Mouse (Mus musculus) CD4-positive, CD25-positive, alpha-beta regulatory T cell, adult 2 months (primary cell): ENCODE results near the gene Gm28047.

Experiments
- DNase-seq: peaks from one replicate; pipeline ENCODE4 v3.0.0-alpha.2; 2012; ENCODE audit warnings: low read depth, low spot score

The Gm28047 gene

DNA sequence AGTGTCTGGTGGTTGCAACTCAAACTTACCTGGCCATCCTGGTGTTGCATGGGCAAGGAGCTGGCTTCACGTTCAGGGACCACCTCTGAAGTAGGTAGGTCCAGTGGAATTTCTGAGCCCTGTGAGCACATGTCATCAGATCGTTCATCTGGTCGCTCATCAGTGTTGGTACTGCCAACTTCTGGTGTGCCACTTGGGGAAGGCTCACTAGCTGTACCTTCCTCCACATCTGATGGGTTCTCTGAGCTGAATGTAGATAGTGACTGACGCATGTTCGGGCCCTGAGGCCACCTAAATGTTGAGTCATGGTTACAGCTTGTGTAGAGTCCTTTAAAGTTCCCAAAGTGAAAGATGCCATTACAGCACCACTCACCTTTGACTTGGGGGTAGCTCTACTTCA, 124.4 kb downstream of the Gm28047 start:
- DNase-seq: no peak

DNA sequence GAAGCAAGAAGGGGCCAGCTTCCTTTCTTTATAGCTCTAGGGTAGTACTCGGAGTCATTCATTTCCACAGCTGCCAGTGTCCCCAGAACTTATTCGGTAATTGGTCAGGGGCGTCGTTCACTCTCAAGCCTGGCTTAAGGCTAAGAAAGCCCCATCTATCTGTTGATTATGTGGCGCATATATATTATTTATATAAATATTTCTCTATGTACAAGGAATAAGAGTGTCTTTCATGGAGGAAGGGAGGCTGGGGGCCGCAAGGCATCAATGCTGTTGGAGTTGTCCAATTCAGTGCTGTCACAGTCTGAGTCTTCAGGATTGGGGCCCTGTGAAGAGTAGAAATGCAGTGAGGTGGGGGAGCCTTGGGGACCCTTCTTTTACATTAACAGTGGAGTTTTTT, 125.0 kb downstream of the Gm28047 start:
- DNase-seq: no peak

DNA sequence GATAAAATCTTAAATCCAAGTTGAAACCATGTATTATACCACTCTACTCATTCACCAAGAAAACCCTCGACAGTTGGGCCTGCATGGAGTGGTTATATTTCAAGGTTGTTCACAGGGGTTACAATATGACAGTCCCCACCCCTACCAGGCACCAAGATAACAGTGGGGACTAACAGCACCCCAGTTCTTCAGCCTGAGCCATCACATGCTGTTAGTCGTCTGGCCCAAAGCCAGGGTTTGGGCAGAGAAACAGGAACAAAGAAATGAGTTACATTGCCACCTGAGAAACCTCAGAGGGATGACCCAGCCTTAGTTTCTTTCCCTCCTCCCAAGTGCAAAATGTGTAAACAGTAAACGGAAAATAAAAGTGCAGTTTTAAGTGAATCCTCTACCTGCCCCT, 125.5 kb downstream of the Gm28047 start:
- no peak for DNase-seq

DNA sequence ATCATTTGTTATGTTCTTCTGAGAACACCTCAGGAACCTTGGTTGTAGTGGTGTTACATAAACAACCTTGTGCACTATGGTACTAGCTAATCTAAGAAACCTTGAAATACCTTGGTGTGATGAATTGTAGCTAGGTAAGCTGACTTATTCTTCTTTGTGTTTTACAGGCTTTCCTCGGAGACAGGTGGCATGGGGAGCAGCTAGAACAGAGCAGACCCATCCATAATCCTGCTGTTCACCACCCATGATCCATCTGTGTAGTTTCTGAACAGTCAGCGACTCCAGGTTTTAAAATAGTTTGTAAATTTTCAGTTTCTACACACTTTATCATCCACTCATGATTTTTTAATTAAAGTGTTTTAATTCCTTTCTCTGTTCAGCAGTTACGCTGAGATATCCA, 126.5 kb downstream of the Gm28047 start:
- DNase-seq: no peak

DNA sequence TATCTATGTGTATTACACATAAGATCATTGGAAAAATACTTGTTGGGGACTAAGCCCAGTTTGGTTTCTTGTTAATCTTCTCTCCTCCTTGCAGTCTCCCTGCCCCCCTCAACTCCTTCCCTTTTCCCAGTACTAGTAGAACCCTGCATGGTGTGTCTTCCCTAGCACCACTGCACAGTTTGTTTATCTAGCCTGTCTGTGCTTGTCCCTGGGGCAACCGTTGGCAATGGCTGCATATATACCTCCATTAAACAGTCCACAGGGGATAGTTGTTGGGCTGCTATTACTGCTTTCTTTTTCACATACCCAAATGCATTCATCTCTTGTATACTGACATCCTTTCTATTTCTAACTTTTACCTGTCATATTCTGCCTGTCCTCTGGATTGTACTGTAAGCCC, 137.2 kb downstream of the Gm28047 start:
- no peak for DNase-seq

DNA sequence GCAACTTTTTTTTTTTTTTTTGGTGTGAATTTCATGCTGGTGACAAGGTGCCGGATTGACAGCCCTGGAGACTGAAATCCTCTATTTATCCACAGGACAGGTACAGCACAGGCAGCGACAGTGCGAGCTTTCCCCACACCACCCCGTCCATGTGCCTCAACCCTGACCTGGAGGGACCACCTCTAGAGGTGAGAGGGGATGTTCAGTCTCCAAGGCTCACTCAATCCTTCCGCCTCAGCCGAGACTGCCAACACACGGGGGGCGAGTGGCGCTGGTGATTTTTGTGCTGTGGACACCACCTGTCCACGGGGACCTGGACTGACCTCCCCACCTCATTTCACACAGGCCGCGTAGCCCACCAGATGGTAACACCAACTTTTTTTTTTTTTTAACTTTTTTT, 139.0 kb downstream of the Gm28047 start:
- no peak for DNase-seq

DNA sequence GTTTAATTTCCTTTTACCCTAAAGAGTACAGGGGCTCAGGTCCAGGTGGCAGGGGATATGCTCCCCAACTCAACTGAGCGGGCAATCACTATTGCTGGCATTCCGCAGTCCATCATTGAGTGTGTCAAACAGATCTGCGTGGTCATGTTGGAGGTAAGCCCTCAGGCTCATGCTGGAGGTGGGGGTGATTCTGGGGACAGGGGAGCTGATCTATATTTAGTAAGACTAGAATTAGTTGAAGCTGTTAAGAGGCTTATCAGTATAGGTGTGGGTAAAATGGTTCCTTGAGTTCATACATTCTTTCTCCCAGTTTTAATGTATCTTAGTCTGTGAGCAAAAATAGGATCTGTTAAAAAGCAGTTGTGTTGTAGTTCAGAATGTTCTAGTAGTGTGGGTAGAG, 141.7 kb downstream of the Gm28047 start:
- DNase-seq: no peak

DNA sequence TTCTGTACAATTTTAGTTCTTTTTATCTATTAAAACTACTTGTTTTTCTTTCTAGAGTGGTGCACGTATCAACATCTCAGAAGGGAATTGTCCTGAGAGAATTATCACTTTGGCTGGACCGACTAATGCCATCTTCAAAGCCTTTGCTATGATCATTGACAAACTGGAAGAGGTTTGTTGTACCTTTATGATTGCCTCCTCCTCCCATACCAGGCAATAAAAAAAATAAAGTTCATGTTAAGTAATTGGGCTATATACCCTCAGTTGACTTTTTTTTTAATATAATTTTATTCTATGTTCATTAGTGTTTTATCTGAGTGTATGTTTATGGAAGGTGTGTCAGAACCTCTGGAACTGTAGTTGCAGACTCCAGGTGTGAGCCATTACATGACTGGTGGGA, 150.3 kb downstream of the Gm28047 start:
- no peak for DNase-seq
